Mouse (Mus musculus): ENCODE data around the gene Rere.

Rere gene

DNA sequence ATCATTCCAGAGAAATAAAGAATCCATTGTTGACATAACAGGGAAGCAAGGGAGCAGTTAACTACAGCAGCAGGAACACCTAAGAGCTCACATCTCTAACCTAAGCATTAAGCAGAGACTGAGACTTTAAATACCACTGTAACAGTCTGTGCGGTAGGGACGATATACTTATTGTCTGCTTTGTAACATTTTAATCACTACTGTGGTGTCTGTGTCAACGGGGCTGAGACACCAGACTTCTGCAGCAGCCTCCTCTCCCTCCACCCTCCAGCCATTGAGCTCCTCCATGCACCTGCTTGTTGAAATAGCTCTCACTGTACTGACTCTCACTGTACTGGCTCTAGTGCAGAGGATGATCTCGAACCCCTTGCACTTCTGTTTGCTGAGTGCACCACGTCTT is 98.8 kb downstream of the Rere start:
- in situ Hi-C loops (cut with MboI), result no loop called here

- in situ Hi-C loops (cut with MboI), result no loop called here
These were observed 101.1 kb downstream of the Rere start for GRCm38 (mm10) chr4:150382504-150382903.

DNA sequence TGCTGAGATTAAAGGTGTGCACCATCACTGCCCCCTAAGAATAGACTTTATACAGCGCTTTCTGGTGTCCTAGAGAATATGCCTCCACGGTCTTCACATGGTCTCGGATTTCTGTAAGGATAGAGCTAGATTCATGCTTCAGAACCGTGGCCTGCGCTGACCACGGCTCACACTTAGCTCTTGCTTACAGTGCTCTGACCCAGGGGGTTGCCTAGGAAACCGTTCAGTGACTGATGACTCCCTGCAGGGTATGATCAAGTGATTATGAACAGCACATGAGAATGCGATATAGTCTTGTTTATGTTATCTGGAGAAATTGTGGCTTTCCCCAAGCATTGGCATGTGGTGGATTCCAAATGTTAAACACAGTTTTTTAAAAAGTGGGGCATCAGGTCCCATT is 103.0 kb downstream of the Rere start:
- in situ Hi-C loops (cut with MboI), result no loop called here

DNA sequence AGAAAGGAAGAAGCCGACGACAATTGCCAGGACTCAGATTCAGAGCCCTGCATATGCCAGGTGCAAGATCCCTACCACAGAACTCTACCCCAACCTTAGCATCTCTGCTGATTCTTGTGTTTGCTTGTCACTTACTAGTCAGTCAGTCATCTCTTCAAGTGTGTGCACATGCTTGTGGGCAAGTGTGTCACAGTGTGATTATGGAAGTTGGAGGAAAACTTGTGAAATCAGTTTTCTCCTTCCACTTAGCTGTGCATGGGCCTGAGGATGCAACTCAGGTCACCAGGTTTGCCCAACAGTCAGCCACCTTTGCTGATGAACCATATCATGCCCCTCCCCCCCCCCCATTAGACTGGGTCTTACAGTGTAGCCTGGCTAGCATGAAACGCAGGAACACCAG is 103.5 kb downstream of the Rere start:
- in situ Hi-C loops (cut with MboI), result no loop called here

GRCm38 (mm10) chr4:150388518-150388917 is 107.1 kb downstream of the Rere start:
- in situ Hi-C loops (cut with MboI), result no loop called here

DNA sequence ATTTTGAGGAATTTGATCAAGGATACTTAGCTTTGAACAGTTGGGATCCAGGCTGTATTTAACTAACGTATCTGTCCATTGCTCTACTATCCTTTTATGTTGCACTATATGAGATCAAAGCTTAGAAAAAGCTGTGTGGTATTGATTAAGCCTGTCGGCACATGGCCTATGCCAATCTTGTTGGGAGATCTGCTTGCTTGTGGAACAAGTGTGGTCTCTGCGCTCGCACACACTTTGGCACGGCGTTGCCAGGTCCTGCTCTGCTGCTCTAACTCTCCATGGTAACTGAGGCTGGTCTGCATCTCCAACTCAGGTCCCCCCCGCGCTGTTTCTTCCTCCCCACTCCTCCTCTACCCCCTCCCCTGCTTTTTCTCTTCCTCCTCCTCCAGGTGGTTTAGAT is 112.2 kb downstream of the Rere start:
- in situ Hi-C loops (cut with MboI), result no loop called here

DNA sequence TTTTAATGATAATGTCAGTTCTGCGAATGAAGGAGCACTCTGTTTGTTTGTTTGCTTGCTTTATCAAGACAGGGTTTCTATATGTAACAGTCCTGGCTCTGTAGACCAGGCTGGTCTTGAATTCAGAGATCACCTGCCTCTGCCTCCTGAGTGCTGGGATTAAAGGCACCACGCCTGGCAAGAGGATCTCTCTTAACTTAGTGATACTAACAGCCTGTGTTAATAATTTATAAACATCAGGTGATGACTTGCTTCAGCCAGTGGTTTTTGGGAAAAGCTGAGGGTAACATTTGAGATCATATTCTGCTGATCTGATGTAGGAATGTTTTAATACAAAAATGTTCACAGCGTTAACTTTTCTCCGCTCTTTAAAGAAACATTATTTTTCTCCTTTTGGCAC is 112.6 kb downstream of the Rere start:
- in situ Hi-C loops (cut with MboI), result no loop called here

GRCm38 (mm10) chr4:150396339-150396738 is 114.9 kb downstream of the Rere start:
- in situ Hi-C loops (cut with MboI), result no loop called here

DNA sequence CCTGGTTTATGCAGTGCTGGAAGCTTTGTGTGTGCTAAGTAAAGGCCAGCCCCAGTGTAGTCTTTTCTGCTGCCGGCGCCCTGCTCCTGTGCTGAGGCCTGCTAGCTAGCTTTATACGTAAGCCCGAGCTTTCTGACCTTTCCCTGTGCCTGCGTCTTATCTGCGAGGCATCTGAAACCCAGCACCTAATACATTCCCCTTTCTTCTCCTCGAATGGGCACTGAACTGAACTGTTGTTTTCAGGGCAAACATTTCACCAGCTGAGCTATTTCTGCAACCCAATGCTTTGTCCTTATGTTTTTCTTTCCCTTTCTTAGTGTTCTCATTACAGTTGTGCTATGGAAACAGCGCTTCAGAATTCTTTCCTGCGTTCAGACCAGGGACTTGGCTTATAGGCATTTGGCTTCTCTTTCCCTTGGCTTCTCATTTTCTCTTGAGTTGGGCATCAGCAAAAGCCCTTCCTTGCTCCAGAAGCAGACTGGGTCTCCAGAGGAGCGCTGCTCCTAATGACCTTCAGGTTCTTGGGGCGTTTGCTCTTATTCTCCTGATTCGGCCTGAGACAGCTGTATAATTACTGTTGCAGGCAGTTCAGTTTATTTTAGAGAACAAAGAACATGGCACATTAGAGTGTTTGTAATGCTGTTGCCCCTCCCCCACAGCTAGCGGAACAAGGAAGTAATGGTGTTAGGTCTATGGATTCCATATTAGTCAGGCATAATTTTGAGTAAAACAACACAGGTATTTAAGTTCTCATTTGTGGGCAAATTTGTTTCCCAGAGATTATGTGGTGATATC is 115.6 kb downstream of the Rere start:
- in situ Hi-C loops (cut with MboI), result no loop called here

- in situ Hi-C loops (cut with MboI), result no loop called here
These were observed 117.6 kb downstream of the Rere start for GRCm38 (mm10) chr4:150399032-150399431.

DNA sequence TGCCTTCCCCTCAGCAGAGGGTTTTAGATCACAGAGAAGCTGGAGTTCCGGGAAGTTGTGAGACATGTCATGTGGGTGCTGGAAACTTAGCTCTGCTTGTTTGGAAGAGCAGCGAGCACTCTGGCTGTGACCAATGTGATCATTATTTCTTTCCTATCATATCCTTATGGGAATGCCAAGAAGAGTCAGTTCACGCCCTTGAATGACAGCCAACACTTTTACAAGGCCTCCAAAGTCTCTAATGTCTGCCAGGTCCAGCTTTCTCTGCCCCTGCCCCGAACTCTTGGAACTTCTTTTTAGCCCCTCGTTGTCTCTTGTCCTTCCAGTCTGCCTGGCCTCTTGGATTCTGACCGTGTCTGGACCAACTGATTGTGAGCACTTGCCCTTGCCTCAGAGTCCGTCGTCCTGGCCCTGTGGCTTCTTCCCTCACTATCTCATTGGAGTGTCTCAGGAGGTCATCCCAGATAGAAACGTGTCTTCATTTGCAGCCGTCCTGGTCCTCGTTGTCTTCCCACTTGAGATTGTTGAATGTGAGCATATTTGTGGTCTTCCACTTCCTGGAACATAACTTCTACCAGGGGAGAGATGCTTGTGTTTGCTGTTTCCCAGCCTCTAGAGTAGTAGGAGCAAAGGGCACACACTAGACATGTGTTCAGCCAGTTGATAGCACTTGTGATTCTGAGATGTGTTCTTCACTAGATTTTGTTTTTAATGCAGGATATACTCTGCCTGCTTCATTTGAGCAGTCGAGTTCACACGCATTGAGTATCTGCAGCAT is 120.6 kb downstream of the Rere start:
- in situ Hi-C loops (cut with MboI), result no loop called here

GRCm38 (mm10) chr4:150402608-150402985 is 121.2 kb downstream of the Rere start:
- in situ Hi-C loops (cut with MboI), result no loop called here

DNA sequence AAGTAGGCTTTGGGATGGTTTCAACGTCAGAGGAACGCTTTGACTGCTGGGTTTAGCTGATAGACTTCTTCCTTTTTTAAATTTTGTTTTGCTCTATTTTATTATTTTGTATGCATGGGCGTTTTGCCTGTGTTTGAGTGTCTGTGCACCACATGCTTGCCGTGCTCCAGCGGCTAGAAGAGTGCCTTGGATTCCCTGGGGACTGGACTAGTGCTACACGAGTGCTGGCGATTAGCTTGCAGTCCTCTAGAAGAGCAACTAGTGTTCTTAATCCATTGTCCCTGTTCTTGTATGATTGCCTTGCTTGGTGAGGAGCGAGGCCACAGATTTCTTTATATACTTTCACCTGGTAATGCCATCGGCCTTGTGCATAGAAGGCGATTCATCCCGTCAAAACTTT is 122.5 kb downstream of the Rere start:
- in situ Hi-C loops (cut with MboI), result no loop called here

- in situ Hi-C loops (cut with MboI), result no loop called here
These were observed 123.1 kb downstream of the Rere start for GRCm38 (mm10) chr4:150404583-150404982.

DNA sequence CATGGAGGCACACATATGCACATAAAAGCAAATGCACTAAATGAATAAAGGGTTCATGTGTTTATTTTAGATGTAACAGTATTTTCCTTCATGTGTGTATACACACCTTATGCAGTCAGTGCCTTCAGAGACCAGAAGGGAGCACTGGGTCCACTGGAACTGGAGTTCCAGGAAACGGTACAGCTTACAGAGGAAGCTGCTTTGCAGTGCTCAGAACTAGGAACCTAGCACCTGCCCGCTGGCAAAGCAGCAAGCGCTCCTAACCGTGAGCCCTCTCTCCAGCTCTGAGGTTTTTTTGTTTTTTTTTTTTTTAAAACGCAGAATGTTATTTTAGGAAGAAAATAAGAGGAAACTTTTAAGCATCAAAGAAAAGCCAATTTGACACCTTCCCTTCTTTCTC is 124.3 kb downstream of the Rere start:
- in situ Hi-C loops (cut with MboI), result no loop called here

DNA sequence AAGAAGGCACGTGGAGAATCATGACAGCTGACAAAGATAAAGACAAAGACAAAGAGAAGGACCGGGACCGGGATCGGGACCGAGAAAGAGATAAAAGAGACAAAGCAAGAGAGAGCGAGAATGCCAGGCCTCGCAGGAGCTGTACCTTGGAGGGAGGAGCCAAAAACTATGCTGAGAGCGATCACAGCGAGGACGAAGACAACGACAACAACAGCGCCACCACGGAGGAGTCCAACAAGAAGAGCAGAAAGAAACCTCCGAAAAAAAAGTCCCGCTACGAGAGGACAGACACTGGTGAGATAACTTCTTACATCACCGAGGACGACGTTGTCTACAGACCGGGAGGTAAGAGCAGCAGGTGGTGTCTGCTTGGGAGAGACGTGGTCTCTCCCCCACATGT is 124.9 kb downstream of the Rere start:
- in situ Hi-C loops (cut with MboI), result no loop called here

- in situ Hi-C loops (cut with MboI), result no loop called here
These were observed 125.4 kb downstream of the Rere start for GRCm38 (mm10) chr4:150406821-150407220.

- in situ Hi-C loops (cut with MboI), result no loop called here
These were observed 132.8 kb downstream of the Rere start for GRCm38 (mm10) chr4:150414296-150414695.

DNA sequence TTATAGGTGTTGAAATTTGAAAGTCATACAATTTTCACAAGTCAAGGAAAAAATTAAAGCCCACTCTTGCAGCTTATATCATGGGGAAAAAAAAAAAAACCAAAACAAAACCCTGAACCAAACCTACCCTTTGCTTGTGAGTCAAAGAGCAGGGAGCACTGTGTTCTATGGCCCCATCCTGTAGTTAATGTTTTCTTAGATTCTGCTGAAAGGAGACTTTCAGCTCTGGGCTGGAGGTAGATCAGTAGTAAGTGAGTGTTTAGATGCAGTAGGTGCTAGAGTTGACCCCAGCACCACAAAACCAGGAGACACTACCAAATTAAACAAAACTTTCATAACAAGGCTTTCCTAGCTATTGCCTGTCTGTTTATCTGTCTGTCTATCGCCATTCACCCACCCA is 133.3 kb downstream of the Rere start:
- in situ Hi-C loops (cut with MboI), result no loop called here

GRCm38 (mm10) chr4:150415227-150415969 is 134.0 kb downstream of the Rere start:
- in situ Hi-C loops (cut with MboI), result no loop called here

GRCm38 (mm10) chr4:150420576-150421263 is 139.3 kb downstream of the Rere start:
- in situ Hi-C loops (cut with MboI), result no loop called here
